Mouse (Mus musculus) neural tube, embryonic 11.5 days (tissue): Measurements from ENCODE around the gene Cdiptos. TPM values are rescaled to one million over a fixed set of nuclear protein-coding genes. Genes with fewer than 3 reads are reported as not detected.

Experiments used
- ATAC-seq: fragments of 200-750 bp; cut with Nextera tagmentation; 2 replicates; pipeline ENCODE4 v1.8.0; 2017; ENCODE audit warnings: moderate number of reproducible peaks, mild to moderate bottlenecking, moderate TSS enrichment, moderate library complexity; ENCODE audit not compliant: insufficient read depth, low FRiP score, low TSS enrichment
- DNase-seq: peaks from one replicate; pipeline ENCODE4 v3.0.0-alpha.2; 2015; ENCODE audit warnings: low spot score
- H3K27ac ChIP-seq: fragments of 300-500 bp; sonication (generic); 2 replicates; pipeline ENCODE4 v1.5.1; 2014; ENCODE audit warnings: low read depth, mild to moderate bottlenecking, low read length
- H3K27me3 ChIP-seq: fragments of 300-500 bp; sonication (generic); 2 replicates; pipeline ENCODE4 v1.6.1; 2014; ENCODE audit warnings: mild to moderate bottlenecking, low read length, mixed read lengths; ENCODE audit not compliant: control insufficient read depth, insufficient read depth
- H3K36me3 ChIP-seq: fragments of 300-500 bp; sonication (generic); 2 replicates; pipeline ENCODE4 v1.6.1; 2014; ENCODE audit warnings: mild to moderate bottlenecking, low read length, moderate library complexity, mixed read lengths; ENCODE audit not compliant: control insufficient read depth, insufficient read depth
- H3K4me1 ChIP-seq: fragments of 300-500 bp; sonication (generic); 2 replicates; pipeline ENCODE4 v1.6.1; 2014; ENCODE audit warnings: low read length, mixed read lengths; ENCODE audit not compliant: control insufficient read depth, insufficient read depth
- H3K4me2 ChIP-seq: fragments of 300-500 bp; sonication (generic); 2 replicates; pipeline ENCODE4 v1.6.1; 2014; ENCODE audit warnings: low read depth, mild to moderate bottlenecking, moderate library complexity
- H3K4me3 ChIP-seq: fragments of 300-500 bp; sonication (generic); 2 replicates; pipeline ENCODE4 v1.5.1; 2014; ENCODE audit warnings: low read depth, low read length
- H3K9ac ChIP-seq: fragments of 300-500 bp; sonication (generic); 2 replicates; pipeline ENCODE4 v1.6.1; 2014; ENCODE audit warnings: mild to moderate bottlenecking, low read length
- H3K9me3 ChIP-seq: fragments of 300-500 bp; sonication (generic); 2 replicates; pipeline ENCODE4 v1.6.1; 2016; ENCODE audit warnings: low read length; ENCODE audit not compliant: control insufficient read depth
- WGBS: fragments of 180-500 bp; shearing (Covaris S2); extraction: QIAGEN DNeasy Blood & Tissue Kit; methylation state at CpG from one replicate; pipeline ENCODE4 v1.1.7; 2014; 5-methylcytosine and 5-hydroxymethylcytosine counted together
- polyA plus RNA-seq: library from polyadenylated mRNA; unstranded; fragments of >200 nt; fragmentation: Nextera tagmentation; extraction: Ambion mirVana; gene quantifications from 2 replicates; pipeline ENCODE4 v1.2.1, GENCODE M21; 2014

Cdiptos gene
- polyA plus RNA-seq, 1 experiment from 2014 or later: 1.1 TPM

DNA sequence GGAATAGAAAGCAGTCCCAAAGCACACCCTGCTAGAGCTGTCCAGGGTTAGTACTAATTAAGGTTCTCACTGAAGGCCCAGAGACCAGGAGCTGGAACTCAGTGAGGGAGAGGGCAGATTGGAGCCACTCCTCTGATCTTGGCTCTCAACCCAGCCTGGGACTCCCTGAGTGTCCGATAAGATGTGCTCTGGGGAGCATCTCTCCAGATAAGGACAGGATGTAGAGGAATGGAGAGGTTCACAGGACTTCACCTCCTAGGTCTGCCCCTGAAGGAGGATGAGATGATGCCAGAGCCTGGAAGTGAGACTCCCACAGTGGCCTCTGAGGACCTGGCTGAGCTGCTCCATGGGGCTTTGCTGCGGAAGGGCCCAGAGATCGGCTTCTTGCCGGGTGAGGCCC is 24.2 kb downstream of the Cdiptos start:
- Histone ChIP-seq H3K4me1 (peaks cover 11% of the 10 kb centered on the region), H3K36me3 (no peaks in the 10 kb centered on the region), H3K9ac (peak overlapping the region; percentile 18; the same call in 1 of the 2 replicates), H3K9me3 (no peaks in the 10 kb centered on the region), H3K27me3 (peaks cover 15% of the 10 kb centered on the region; the same call in 1 of the 2 replicates), H3K4me2 (peak overlapping the region; percentile 85), H3K27ac (no peak overlapping the region), H3K4me3 (peak overlapping the region; percentile 45)
- WGBS: 29% methylated on average over 4 of the region's 4 CpGs
- ATAC-seq (no peak), DNase-seq (no peak)

DNA sequence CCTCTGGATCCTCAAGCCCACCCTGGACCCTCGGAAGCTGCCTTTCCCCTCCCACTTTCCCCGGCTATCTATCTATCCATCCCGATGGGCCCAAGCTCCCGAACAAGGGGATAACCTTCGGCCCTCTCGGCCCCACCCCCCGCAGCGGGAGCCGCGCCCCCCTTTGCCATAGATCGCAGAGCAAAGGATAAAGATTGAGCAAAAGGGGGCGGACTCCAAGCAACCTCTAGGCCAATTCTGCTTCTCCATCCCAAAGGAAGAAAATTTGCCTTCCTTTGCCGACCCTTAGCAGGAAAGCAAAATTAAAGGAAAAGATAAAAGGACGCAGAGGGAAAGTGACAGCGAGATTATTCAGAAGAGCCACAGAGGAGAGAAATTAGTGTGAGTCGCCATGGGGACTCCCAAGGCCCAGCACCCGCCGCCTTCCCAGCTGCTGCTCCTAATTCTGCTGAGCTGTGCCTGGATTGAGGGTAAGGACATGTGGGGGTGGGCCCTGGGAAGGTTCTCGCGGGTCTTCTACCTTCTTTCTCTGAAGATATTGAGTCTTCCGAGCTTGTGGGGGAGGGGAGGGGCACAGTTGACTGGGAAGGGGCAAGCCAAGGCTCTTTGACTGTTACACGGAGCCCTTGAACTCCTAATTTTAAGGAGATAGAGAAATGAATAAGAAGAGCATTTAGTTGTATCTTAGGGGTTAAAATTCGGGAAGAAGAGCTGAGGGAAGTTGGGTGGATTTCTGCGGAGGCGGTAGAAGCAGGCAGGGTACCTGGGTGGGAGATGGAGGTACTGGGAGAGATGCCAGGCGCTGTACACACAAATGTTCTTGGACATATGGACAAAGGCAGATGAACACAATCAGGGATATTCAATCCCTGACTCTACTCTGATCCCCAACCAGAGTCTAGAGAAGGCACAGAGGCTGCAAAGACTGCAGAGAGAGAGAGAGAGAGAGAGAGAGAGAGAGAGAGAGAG is 25.0 kb downstream of the Cdiptos start:
- peaks cover 11% of the 10 kb centered on the region for H3K4me1 ChIP-seq
- peak overlapping the region; percentile 85 for H3K4me2 ChIP-seq
- peak overlapping the region; percentile 18; the same call in 1 of the 2 replicates for H3K9ac ChIP-seq
- peak overlapping the region; percentile 45 for H3K4me3 ChIP-seq
- peaks cover 15% of the 10 kb centered on the region; the same call in 1 of the 2 replicates for H3K27me3 ChIP-seq
- no peaks in the 10 kb centered on the region for H3K36me3 ChIP-seq
- H3K27ac ChIP-seq: no peak overlapping the region
- DNase-seq: no peak
- ATAC-seq: peak; percentile 28; the same call in 1 of the 2 replicates
- no peaks in the 10 kb centered on the region for H3K9me3 ChIP-seq
- 7% methylated on average over 26 of the region's 26 CpGs for WGBS

DNA sequence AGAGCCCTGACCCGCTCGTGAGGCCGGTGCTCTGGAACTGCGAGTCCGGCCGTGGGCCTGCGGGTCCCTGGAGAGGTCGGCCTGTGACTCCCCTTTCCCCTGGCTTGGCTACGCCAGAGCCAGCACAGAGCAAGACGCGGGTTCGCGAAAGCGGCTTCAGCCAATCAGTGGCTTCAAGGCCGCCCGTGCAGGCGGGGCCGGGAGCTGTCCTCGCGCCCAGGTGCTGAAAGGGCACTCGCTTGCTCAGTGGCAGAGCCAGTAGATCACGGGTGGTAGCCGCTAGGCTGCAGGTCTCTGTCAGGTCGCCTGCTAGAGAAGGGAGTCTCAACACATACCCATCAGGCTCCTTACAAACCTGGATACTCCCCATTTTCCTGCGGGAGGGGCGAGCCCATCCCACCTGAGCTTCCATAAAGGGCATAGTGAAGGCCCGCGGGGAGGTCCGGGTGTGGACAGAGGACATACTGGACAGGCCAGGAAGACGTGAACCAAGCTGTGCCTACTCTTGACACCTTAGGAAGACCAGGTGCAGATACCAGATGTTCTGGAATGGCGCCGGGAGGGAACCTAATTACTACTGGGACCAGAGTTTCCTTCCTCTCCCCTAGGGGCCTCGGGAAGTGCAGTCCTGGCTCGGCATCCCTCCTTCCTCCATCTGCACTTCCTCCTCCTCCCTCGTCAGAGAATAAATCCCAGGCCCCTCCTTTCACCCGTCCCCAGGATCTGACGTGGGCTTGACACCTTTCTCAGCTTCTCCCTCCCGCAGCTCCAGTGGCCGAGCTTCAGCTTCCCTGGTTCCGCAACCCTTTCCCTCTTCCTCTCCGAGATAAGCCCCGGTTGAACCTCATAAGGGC is 25.9 kb downstream of the Cdiptos start, which contains the start of gene Sez6l2:
Gene Sez6l2 (plus strand): TSS at position 771 of the 854 bp plus-strand sequence.
- H3K4me2 ChIP-seq: peak within 1 kb of the TSS; percentile 85
- DNase-seq (peak; percentile 92), ATAC-seq (peak; percentile 88)
- no peaks in the 10 kb centered on the region for H3K9me3 ChIP-seq
- H3K27me3 ChIP-seq: peaks cover 15% of the 10 kb centered on the region; the same call in 1 of the 2 replicates
- peak within 1 kb of the TSS; percentile 45 for H3K4me3 ChIP-seq
- peaks cover 11% of the 10 kb centered on the region for H3K4me1 ChIP-seq
- H3K9ac ChIP-seq: peak within 1 kb of the TSS; percentile 56
- peak within 1 kb of the TSS; percentile 63 for H3K27ac ChIP-seq
- under 1% methylated on average over 39 of the region's 42 CpGs for WGBS
- no peaks in the 10 kb centered on the region for H3K36me3 ChIP-seq

- Histone ChIP-seq H3K36me3 (no peaks in the 10 kb centered on the region), H3K4me1 (peaks cover 11% of the 10 kb centered on the region), H3K9ac (peak within 1 kb of the TSS; percentile 56), H3K27me3 (peaks cover 15% of the 10 kb centered on the region; the same call in 1 of the 2 replicates), H3K4me2 (peak within 1 kb of the TSS; percentile 85), H3K4me3 (peak within 1 kb of the TSS; percentile 45), H3K27ac (peak within 1 kb of the TSS; percentile 63), H3K9me3 (no peaks in the 10 kb centered on the region)
- 2% methylated on average over 21 of the region's 21 CpGs for WGBS
- ATAC-seq: peak; percentile 60
- no peak for DNase-seq
Observed at GRCm38 (mm10) chr7:126949403-126949792, 26.5 kb downstream of the Cdiptos start, which contains the start of gene Asphd1. TSS of gene Asphd1 (minus strand) at chr7:126949582.

- 74% methylated on average over 10 of the region's 10 CpGs for WGBS
Observed at GRCm38 (mm10) chr7:126948626-126949025, 27.3 kb downstream of the Cdiptos start.

DNA sequence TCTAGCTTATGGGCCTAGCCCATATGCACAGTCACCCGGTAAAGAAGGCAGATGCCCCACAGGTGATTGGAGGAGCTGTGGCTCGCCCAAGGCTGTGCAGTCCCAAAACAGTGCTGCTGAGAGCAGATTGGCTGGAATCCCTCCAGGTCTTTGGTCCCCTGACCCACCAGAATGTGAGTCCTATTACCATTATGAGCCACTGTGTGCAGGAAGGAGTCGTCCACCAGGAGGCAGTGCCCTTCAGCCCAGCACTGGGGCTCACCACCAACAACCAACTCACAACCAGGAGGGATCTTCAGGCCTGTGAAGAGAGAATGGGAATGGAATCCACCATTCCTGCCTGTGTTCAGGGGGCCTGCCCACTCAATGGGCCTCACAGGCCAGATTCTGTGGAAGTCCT is 29.4 kb downstream of the Cdiptos start:
- Histone ChIP-seq H3K4me2 (no peak overlapping the region), H3K27me3 (peaks cover 11% of the 10 kb centered on the region; the same call in 1 of the 2 replicates), H3K27ac (no peak overlapping the region), H3K9ac (no peak overlapping the region), H3K36me3 (no peaks in the 10 kb centered on the region), H3K4me1 (peaks cover 6% of the 10 kb centered on the region), H3K4me3 (no peak overlapping the region), H3K9me3 (no peaks in the 10 kb centered on the region)
- 52% methylated on average over 3 of the region's 3 CpGs for WGBS
- DNase-seq (peak; percentile 34), ATAC-seq (no peak)

More at GRCm38 (mm10) chr7:126948626-126949025, 27.3 kb downstream of the Cdiptos start:
- H3K9ac ChIP-seq: 0 out of 2 replicates have a peak overlapping the region, but pooled peaks have one; percentile 18
- H3K4me3 ChIP-seq: peak overlapping the region; percentile 45; the same call in 1 of the 2 replicates
- no peaks in the 10 kb centered on the region for H3K36me3 ChIP-seq
- no peak for ATAC-seq
- H3K4me2 ChIP-seq: peak overlapping the region; percentile 85
- H3K9me3 ChIP-seq: no peaks in the 10 kb centered on the region
- peaks cover 15% of the 10 kb centered on the region; the same call in 1 of the 2 replicates for H3K27me3 ChIP-seq
- H3K27ac ChIP-seq: peak overlapping the region; percentile 54; the same call in 1 of the 2 replicates
- no peak for DNase-seq
- peaks cover 11% of the 10 kb centered on the region for H3K4me1 ChIP-seq

GRCm38 (mm10) chr7:126941801-126942200 is 34.1 kb downstream of the Cdiptos start:
- Histone ChIP-seq H3K27ac (no peak overlapping the region), H3K27me3 (no peaks in the 10 kb centered on the region), H3K4me2 (no peak overlapping the region), H3K4me3 (no peak overlapping the region), H3K4me1 (no peaks in the 10 kb centered on the region; the same call in 1 of the 2 replicates), H3K9ac (no peak overlapping the region), H3K9me3 (no peaks in the 10 kb centered on the region), H3K36me3 (no peaks in the 10 kb centered on the region; the same call in 1 of the 2 replicates)
- no peak for DNase-seq
- ATAC-seq: no peak
- 67% methylated on average over 5 of the region's 5 CpGs for WGBS

DNA sequence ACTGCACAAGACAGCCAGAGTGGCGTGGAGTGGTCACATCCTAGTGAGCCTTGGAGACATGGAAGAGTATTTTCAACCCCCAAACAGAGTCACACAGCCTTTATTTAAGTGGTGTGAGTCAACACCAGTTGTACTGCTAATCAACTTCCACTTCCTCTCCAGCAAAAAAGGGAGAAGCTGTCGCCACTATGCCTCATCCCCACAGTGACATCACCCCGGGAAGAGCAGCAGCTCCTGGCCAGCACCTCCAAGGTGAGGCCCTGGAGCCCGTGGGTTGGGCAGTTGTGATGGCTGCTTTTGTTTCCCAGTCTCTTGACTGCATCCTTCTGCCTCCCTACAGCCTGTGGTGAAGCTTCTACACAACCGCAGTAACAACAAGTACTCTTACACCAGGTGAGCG is 34.7 kb downstream of the Cdiptos start:
- H3K4me2 ChIP-seq: no peak overlapping the region
- no peak overlapping the region for H3K27ac ChIP-seq
- H3K4me1 ChIP-seq: no peaks in the 10 kb centered on the region; the same call in 1 of the 2 replicates
- ATAC-seq: no peak
- no peaks in the 10 kb centered on the region for H3K27me3 ChIP-seq
- WGBS: 36% methylated on average over 6 of the region's 6 CpGs
- no peak overlapping the region for H3K4me3 ChIP-seq
- no peaks in the 10 kb centered on the region for H3K9me3 ChIP-seq
- no peak overlapping the region for H3K9ac ChIP-seq
- H3K36me3 ChIP-seq: no peaks in the 10 kb centered on the region; the same call in 1 of the 2 replicates
- no peak for DNase-seq
